Mouse (Mus musculus) adrenal gland, adult 8-10 months (tissue): ENCODE results near the gene Ring1. TPM values are rescaled to one million over a fixed set of nuclear protein-coding genes. Genes with fewer than 3 reads are reported as not detected.
"Not testable (repeated sequence)": the region's sequence is repeated elsewhere in the genome, so short reads cannot be mapped to it uniquely, and the experiment has no call there.

ENCODE experiments used
- DNase-seq: peaks from one replicate; pipeline ENCODE4 v3.0.0; 2022
- microRNA-seq, 2 experiments: library from miRNA; unstranded; fragments of <30 nt; microRNA quantifications; one replicate each; pipeline ENCODE4 v1.2.0; 2022
- total RNA-seq, 4 experiments: library from RNA; stranded (reverse); gene quantifications; 2 replicates each; pipeline ENCODE4 v1.2.4; 2022

Gene Ring1
- total RNA-seq, 4 experiments from 2014 or later, result 42.7 to 84.4 (median 60.7) TPM

DNA sequence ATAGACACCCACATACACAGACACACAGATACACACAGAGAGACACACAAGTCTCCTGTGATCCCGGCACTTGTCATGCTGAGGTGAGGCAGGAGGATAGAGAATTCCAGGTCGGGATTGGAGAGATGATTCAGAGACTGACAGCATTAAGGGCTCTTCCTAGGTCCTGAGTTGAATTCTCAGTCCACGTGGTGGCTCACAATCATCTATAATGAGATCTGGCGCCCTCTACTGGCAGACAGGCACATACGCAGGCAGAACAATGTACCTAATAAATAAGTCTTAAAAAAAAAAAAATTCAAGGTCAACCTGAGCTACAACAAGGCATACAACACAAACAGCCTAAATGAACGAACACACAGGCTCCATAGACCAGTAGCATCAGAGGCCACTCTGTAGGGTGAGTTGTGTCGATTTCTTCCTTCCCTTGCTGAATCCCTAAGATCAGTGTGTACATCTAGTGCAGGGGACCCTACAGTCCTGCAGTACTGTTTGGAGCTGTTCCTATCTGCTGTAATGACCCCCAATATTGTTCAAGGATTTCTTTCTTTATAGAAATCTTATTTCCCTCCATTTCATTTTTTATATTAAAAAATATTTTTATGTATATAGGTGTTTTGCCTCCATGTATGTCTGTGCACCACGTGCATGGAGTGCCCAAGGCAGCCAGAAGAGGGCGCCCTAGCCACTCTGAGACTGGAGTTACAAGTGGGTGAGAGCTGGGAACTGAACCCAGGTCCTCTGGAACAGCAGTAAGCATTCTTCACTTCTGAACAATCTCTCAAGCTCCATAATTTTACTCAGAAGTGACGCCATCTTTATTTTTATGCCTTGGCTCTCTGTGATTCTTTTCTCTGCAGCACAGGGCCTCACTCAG, 32.5 kb downstream of the Ring1 start:
- no peak for DNase-seq

GRCm38 (mm10) chr17:33982136-33982535, 42.3 kb downstream of the Ring1 start:
- DNase-seq, result not testable (repeated sequence)

- peak; percentile 89 for DNase-seq
These were observed 43.1 kb downstream of the Ring1 start for GRCm38 (mm10) chr17:33981192-33981909.

DNA sequence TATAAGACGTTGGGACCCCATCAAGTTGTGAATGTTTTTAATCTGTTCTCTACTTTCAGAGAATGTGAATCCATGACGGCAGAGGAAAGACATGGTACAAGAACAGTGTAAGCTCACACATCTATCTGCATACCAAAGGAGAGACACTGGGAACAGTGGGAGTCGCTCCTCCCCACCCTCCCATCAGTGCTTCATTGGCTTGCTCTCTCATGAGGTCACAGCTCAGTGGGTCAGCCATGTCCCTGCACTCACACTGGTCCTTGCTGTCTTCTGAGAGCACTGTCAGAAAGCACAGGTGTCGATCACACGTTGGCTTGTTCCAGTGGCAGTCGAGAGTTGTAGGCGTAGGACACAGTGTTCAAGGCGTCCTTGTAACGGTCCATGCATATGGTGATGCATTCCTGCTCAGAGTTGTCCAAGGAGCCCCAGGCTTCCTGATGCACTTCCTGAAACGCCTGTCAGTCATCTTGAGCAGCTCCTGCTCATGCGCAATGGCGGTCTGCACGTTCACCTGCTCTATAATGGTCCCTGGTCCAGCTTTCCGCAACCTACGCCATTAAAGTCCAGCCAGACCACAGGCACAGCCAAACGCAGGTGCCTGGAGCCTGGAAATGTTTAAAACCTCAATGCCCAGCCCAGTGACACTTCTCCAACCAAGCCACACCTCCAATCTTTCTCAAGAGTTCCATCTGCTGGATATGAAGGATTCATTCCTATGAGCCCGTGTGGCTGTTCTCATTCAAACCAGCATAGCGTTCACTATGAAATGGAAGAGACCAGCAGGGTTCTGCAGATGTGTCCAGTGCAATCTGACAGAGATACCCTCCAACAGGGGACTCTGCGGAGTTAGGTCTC, 44.1 kb downstream of the Ring1 start:
- no peak for DNase-seq

DNA sequence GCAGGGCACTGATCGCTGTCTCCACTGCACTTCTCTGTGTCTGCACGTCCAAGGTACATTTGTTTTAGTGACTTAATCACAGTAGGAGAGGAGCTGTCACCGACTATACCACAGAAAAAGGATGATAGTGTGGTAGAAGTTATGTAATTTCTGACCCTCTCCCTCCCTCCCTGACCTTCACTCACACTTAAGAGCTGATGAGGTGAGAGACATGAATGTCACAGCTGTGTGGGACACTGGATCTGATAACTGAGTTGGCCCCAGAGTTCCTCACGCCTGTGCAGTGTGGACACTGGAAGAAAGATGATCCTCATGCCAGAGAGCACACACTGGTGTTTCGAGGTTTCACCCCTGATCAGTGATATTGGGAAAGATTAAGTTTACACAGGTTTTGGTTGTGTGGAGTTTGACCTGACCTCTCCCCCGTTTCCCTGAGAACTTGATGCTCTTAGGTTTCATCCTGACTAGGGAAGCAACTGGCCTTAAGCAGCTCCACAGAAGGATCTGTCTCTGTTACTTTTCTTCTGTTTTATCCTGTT, 44.9 kb downstream of the Ring1 start:
- DNase-seq, result no peak

- peak; percentile 87 for DNase-seq
These were observed 45.8 kb downstream of the Ring1 start for GRCm38 (mm10) chr17:33978631-33979031.

GRCm38 (mm10) chr17:33977861-33978557, 46.5 kb downstream of the Ring1 start:
- no peak for DNase-seq

GRCm38 (mm10) chr17:33973572-33973971, 50.9 kb downstream of the Ring1 start:
- no peak for DNase-seq

GRCm38 (mm10) chr17:33972691-33973090, 51.8 kb downstream of the Ring1 start:
- no peak for DNase-seq

Small RNA genes within 50 kb of the gene (microRNA-seq; reads per million reads assigned to microRNA genes)
- 0 to 0.18 reads per million in 2 experiments for gene Mir219a-1
- gene Mir219c, result 0 reads per million in 2 experiments

Other genes with a start within 250 kb of the Ring1 start
- gene Angptl4, start 242.8 kb downstream of the Ring1 start, total RNA-seq, result 10 to 100 TPM; 37.2 to 78.4 (median 46.3) TPM
- gene Kank3, start 214.2 kb downstream of the Ring1 start, total RNA-seq, result 100 to 1,000 TPM in 3 of 4 experiments, 10 to 100 TPM in 1; 69.8 to 130 (median 111) TPM
- gene Rps28, start 200.1 kb downstream of the Ring1 start, total RNA-seq, result 1,000 to 10,000 TPM; 1,538 to 1,820 (median 1,607) TPM
- gene Ndufa7, start 200.1 kb downstream of the Ring1 start, total RNA-seq, result 100 to 1,000 TPM; 371 to 504 (median 430) TPM
- gene Cd320, start 181.6 kb downstream of the Ring1 start, total RNA-seq, result 10 to 100 TPM; 29.5 to 63.3 (median 37.6) TPM
- gene Gm7029, start 150.8 kb downstream of the Ring1 start, total RNA-seq, result not detected
- gene Kifc1, start 134.0 kb downstream of the Ring1 start, total RNA-seq, result 1 to 10 TPM; 1.7 to 3.2 (median 2.6) TPM
- gene Platr17, start 119.5 kb downstream of the Ring1 start, total RNA-seq, result not detected
- 10 to 100 TPM; 30.2 to 36.2 (median 33.8) TPM for gene Daxx, start 115.3 kb downstream of the Ring1 start, total RNA-seq
- gene Tapbp, start 108.8 kb downstream of the Ring1 start, total RNA-seq, result 100 to 1,000 TPM; 195 to 259 (median 213) TPM
- 10 to 100 TPM; 35.3 to 39.7 (median 37.5) TPM for gene Zbtb22, start 108.8 kb downstream of the Ring1 start, total RNA-seq
- gene Rgl2, start 95.1 kb downstream of the Ring1 start, total RNA-seq, result 10 to 100 TPM; 42.1 to 76.2 (median 60.1) TPM
- gene Pfdn6, start 84.3 kb downstream of the Ring1 start, total RNA-seq, result 100 to 1,000 TPM in 1 of 4 experiments, 10 to 100 TPM in 3; 74.1 to 119 (median 79.6) TPM
- gene Wdr46, start 84.0 kb downstream of the Ring1 start, total RNA-seq, result 10 to 100 TPM; 30.0 to 43.8 (median 35.1) TPM
- 1 to 10 TPM; 6.9 to 8.7 (median 7.6) TPM for gene B3galt4, start 73.2 kb downstream of the Ring1 start, total RNA-seq
- 10 to 100 TPM; 58.6 to 83.5 (median 69.6) TPM for gene Vps52, start 68.9 kb downstream of the Ring1 start, total RNA-seq
- 100 to 1,000 TPM; 668 to 711 (median 693) TPM for gene Rps18, start 68.7 kb downstream of the Ring1 start, total RNA-seq
- gene H2-K1, start 24.3 kb downstream of the Ring1 start, total RNA-seq, result 100 to 1,000 TPM; 493 to 638 (median 583) TPM
- 100 to 1,000 TPM; 249 to 289 (median 271) TPM for gene H2-Ke6, start 3.4 kb upstream of the Ring1 start, total RNA-seq
- 100 to 1,000 TPM; 176 to 248 (median 200) TPM for gene Slc39a7, start 7.0 kb upstream of the Ring1 start, total RNA-seq
- 10 to 100 TPM; 54.8 to 70.9 (median 62.7) TPM for gene Rxrb, start 7.1 kb upstream of the Ring1 start, total RNA-seq
- 1 to 10 TPM in 3 of 4 experiments, under 1 TPM in 1; 0.55 to 1.7 (median 1.4) TPM for gene Col11a2, start 14.8 kb upstream of the Ring1 start, total RNA-seq
- 1 to 10 TPM in 1 of 4 experiments, under 1 TPM in 3; 0.24 to 1.1 (median 0.64) TPM for gene H2-Oa, start 67.7 kb upstream of the Ring1 start, total RNA-seq
- 10 to 100 TPM; 12.2 to 24.6 (median 21.1) TPM for gene H2-DMa, start 94.9 kb upstream of the Ring1 start, total RNA-seq
- 100 to 1,000 TPM; 185 to 240 (median 215) TPM for gene Brd2, start 98.0 kb upstream of the Ring1 start, total RNA-seq
- 1 to 10 TPM; 2.0 to 4.5 (median 4.0) TPM for gene H2-DMb2, start 118.6 kb upstream of the Ring1 start, total RNA-seq
- gene H2-DMb1, start 128.4 kb upstream of the Ring1 start, total RNA-seq, result 10 to 100 TPM in 2 of 4 experiments, 1 to 10 TPM in 2; 5.2 to 11.5 (median 10.5) TPM
- 10 to 100 TPM; 19.5 to 22.2 (median 21.3) TPM for gene Tap1, start 162.9 kb upstream of the Ring1 start, total RNA-seq
- 10 to 100 TPM; 16.7 to 30.6 (median 25.5) TPM for gene Psmb9, start 163.1 kb upstream of the Ring1 start, total RNA-seq
- gene Psmb8, start 173.0 kb upstream of the Ring1 start, total RNA-seq, result 10 to 100 TPM; 30.4 to 41.2 (median 36.4) TPM
- 10 to 100 TPM; 53.9 to 71.1 (median 67.2) TPM for gene Tap2, start 178.8 kb upstream of the Ring1 start, total RNA-seq
- gene H2-Ob, start 214.2 kb upstream of the Ring1 start, total RNA-seq, result 1 to 10 TPM; 1.3 to 1.8 (median 1.5) TPM
- 100 to 1,000 TPM in 3 of 4 experiments, 10 to 100 TPM in 1; 62.4 to 146 (median 115) TPM for gene H2-Ab1, start 233.0 kb upstream of the Ring1 start, total RNA-seq